Mouse (Mus musculus): Measurements from ENCODE around the gene Hoxc5.

Gene Hoxc5

GRCm38 (mm10) chr15:102945185-102946077 lies 21.8 kb upstream of the Hoxc5 start:
- no peak for DNase-seq

DNA sequence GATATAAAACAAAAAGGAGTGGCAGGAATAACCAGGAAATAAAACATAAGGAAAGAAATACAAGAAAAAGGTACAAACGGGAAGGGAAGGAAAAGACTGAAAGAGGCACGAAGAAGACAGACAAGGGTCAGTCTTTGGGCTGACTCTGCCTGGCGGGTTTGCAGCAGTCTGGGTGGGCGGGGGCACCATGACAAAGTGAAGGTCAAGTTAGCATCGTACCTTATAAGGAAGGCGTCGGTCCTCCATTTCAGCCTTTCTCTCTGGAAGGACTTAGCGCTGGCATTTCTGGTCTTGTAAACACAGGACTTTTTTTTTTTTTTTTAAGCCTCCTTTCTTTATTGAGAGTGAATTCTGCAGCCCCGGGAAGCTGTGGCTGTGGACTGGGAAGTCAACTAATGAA lies 20.0 kb upstream of the Hoxc5 start:
- DNase-seq = no peak

DNA sequence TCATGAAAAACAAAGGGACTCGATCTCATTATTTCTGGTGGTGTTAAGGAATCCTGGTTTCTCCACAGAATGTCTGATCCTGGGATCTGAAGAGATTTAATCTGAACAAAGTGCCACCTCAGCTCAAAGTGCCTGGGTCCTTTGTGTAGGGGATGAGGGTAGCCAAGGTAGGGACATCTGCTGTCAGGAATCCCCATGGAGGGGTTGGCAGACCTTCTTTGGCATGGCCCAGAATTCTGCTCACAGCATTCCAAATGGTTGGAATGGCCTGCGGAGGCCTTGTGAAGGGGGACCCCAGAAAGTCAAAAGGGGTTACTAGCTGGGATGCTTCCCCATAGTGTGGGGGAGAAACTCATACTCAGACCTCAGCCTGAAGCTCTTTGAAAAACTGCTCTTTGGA lies 18.4 kb upstream of the Hoxc5 start:
- no peak for DNase-seq

DNA sequence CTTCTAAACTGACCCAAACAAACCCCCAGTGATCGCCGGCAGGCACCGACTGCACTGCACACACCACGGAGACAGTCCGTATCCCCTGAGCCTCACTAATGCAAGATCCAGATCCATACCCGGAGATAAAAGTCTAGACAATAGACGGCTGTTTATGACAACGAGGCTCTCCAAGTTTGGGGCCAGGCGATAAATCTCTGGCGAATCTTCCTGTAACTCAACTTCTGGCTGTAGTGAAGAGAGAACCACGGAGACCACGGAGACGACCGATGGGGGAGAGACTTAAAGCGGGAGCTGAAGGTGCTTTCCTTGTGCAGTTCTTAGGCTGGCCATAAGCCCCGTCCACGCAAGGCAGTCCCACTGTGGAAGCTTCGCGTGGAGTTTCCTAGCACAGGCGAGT lies 17.5 kb upstream of the Hoxc5 start:
- no peak for DNase-seq

- DNase-seq = no peak
These were observed 16.4 kb upstream of the Hoxc5 start for GRCm38 (mm10) chr15:102950877-102951276.

DNA sequence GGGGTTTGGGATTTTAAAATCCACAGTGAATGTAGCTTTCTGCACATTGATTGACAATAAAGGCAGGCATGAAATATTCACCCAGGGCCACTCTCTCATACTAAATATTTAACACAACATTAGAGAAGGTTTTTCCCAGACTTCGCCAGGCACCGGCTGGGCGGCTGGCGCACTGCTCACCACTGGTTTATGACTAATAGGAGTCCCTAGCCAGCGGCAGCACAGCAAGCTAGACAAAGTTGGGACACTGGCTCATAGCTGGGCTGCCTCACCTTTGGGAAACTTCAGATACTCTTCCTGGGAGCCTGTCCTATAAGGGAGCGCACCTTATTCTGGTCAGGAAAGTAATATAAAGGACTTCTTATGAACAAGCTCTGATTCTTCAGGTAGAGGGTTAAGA lies 13.7 kb upstream of the Hoxc5 start:
- no peak for DNase-seq

- no peak for DNase-seq
These were observed 12.8 kb upstream of the Hoxc5 start, which contains the start of gene Hoxc11 for GRCm38 (mm10) chr15:102954192-102955006. TSS of gene Hoxc11 (plus strand) at chr15:102954427.

GRCm38 (mm10) chr15:102955007-102955382 lies 12.2 kb upstream of the Hoxc5 start:
- DNase-seq = no peak

- DNase-seq = no peak
These were observed 11.2 kb upstream of the Hoxc5 start for GRCm38 (mm10) chr15:102955833-102956640.

- no peak for DNase-seq
These were observed 10.3 kb upstream of the Hoxc5 start for GRCm38 (mm10) chr15:102956906-102957305.

GRCm38 (mm10) chr15:102959663-102960191 lies 7.5 kb upstream of the Hoxc5 start:
- DNase-seq = no peak

- DNase-seq = no peak
These were observed 5.5 kb upstream of the Hoxc5 start for GRCm38 (mm10) chr15:102961728-102962127.

DNA sequence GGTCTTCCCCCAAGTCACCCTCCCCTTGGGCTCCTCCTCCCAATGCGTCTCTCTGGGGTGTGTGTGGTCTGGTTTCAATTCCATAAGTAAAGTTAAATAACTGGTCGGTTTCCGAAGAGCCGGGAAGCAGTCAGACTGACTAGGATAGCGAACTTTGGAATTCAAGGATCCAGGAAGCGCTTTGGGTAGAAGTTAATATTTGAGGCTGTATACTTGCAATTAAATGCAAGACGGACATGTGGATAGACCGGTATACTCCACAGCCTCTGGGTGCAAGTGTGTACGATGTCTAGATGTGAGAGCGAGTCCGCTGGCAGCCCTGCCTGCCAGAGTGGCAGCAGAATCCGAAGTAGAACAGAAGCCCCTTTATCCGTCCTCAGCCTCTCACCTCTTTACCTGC lies 4.8 kb upstream of the Hoxc5 start:
- no peak for DNase-seq

GRCm38 (mm10) chr15:102963259-102963658 lies 4.0 kb upstream of the Hoxc5 start:
- DNase-seq = no peak

DNA sequence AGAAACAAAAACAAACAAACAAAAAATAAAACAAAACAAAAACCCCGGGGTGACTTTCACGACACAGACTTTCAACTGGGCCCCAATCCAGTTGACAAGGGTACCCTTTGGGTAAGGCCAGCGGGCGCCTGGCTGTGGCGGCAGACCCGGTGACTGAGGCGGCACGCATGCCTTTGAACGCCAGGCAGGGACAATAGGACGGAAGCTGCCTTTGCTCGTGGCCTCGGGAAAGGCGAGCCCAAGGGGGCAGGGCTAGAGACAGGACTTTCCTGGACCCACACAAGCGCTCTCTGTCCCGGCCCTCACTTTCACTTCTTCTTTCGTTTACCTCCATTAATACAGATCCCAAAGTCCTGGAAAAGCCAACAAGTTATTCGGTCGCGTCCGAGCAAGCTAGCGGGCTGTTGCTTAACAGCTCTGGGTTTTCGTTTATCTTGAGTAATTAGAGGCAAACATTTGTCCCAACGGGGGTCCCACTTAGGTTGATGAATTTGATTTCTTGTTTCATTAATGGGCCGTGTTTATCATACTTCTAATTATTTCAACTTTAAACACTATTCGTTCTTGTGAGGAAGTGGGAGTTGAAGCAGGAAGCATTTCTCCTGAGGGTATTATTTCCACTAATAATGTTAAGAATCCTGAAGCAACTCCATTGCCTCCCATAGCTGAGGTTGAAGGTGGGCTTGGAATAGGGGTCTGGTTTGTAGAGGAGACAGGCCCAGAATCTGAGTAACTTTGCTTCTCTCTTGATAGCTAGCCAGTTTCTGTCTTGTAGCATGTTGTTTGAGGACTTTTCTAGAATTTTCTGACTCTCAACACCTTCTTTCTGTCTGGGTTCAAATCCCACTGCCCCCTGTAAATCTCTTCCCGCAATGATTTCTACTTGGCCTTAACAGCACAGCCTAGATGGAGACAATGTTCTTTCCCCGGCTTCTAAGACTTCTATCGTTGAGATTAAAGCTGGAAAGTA lies 3.3 kb upstream of the Hoxc5 start:
- DNase-seq = no peak

GRCm38 (mm10) chr15:102965003-102965891 lies 2.0 kb upstream of the Hoxc5 start:
- DNase-seq = no peak

DNA sequence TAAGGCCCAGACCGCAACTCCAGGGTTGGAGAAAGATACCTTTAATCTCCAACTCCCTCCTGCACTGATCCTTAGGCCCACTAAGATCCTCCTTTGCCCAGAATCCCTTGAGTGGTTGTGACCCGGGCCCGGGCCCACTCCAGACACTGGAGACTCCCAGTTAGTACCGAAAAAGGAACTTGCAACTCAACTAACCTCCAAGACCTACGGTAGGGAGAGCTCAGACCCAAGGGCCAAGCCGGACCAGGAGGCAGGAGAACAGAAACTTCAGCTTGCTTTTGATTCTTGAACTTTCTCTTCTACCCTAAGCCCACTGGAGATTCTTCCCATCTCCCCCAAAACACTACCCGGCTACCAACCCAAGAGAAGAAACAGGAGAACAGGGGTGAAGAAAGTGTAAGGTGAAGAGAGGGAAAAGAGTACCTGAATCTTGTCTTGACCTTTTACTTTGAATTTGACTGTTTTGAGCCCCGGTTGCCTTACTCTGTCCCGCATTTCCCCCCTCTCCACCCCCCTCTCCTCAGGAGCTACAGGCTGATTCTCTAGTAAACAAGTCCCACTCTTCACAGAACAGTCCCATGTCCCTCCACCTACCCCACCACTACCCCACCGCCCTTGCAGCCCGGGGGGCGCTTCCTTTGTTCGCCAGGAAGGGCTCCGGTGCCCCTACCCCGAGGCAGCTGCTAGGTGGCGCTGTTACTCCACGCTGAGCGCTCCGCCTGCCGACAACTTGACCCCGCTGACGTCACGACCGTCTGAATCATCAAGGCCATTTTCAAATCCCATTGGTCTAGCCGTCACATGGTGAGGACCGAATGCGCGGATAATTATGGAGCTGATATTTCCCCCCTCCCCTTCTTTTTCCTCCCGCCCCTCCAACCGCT lies 1.1 kb upstream of the Hoxc5 start:
- no peak for DNase-seq

DNA sequence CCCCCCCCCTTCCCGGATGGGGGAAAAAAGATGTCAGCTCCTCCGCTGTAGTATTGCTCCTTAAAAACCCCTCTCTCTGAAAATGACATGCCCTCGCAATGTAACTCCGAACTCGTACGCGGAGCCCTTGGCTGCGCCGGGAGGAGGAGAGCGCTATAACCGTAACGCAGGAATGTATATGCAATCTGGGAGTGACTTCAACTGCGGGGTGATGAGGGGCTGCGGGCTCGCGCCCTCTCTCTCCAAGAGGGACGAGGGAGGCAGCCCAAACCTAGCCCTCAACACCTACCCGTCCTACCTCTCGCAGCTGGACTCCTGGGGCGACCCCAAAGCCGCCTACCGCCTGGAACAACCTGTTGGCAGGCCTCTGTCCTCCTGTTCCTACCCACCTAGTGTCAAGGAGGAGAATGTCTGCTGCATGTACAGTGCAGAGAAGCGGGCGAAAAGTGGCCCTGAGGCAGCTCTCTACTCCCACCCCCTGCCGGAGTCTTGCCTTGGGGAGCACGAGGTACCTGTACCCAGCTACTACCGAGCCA lies 399 bp upstream of the Hoxc5 start, which contains the start of gene Hoxc10:
TSS of gene Hoxc10 (plus strand) at position 21 of the 536 bp plus-strand sequence.
- no peak for DNase-seq
